Mouse (Mus musculus): ENCODE measurements around the gene Cd248. TPM values are rescaled to one million over a fixed set of nuclear protein-coding genes. Genes with fewer than 3 reads are reported as not detected.

The Cd248 gene
- polyA plus RNA-seq, 1 experiment from 2014 or later = 41.1 TPM

DNA sequence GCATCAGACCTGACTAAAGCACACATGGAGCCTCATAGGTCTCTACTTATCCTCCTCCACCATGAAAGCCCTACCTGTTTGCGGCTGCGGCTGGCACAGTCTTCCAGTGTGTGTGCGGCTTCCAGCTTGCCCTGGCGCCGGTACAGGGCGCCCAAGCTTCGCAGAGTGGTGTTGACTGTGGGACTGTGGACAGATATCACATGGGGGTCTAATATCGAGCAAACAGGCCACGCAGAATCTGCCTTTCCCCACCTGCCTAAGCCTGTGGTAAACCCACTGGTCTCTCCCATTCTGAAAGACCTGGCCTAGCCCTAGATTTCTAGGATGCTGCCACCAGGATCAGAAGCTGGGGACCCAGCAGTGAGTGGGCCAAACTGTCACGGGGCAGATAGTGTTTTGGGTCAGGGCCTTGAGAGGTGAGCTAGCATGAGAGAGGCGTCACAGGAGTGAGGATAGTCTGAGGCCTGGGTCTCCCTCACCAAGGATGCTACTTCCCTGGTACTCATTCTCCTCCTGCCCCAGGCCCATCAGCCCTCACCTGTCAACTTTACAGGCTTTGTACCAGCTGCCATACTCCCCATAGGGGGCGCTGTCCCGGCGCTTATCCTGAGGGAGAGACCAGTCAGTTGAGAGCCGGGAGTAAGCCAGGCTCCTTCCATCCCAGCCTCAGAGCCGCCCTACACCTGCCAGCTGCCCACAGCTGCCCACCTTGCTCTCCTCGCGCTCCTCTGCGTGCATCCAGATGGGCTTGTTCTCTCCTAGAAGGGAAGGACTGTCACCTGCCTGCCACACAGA, 42.0 kb downstream of the Cd248 start:
- no peak overlapping the region for H3K4me2 ChIP-seq (ENCODE audit: low read depth, severe bottlenecking)
- H3K36me3 ChIP-seq (ENCODE audit: control insufficient read depth, insufficient read depth, low read length) = peaks cover 12% of the 10 kb centered on the region; the same call in 1 of the 2 replicates
- DNase-seq (ENCODE audit: low spot score) (no peak), ATAC-seq (ENCODE audit: insufficient number of reproducible peaks, low FRiP score, low TSS enrichment, low read depth) (no peak)
- no peaks in the 10 kb centered on the region for H3K9me3 ChIP-seq (ENCODE audit: control insufficient read depth, low read length)
- no peak overlapping the region for H3K27ac ChIP-seq (replicated peaks; ENCODE audit: low read depth, low read length)
- no peak overlapping the region for H3K9ac ChIP-seq (ENCODE audit: low read length)
- no peak overlapping the region for H3K4me3 ChIP-seq (ENCODE audit: low read depth, low read length)
- no peaks in the 10 kb centered on the region for H3K27me3 ChIP-seq (ENCODE audit: control insufficient read depth, insufficient read depth, low read length)
- 81% methylated on average over 19 of the region's 19 CpGs for WGBS
- peaks cover 6% of the 10 kb centered on the region; the same call in 1 of the 2 replicates for H3K4me1 ChIP-seq (ENCODE audit: control insufficient read depth, insufficient read depth, low read length)

- Histone ChIP-seq H3K9ac (ENCODE audit: low read length) (no peak overlapping the region), H3K4me3 (ENCODE audit: low read depth, low read length) (no peak overlapping the region), H3K27ac (replicated peaks; ENCODE audit: low read depth, low read length) (no peak overlapping the region), H3K4me1 (ENCODE audit: control insufficient read depth, insufficient read depth, low read length) (peaks cover 5% of the 10 kb centered on the region), H3K4me2 (ENCODE audit: low read depth, severe bottlenecking) (no peak overlapping the region), H3K27me3 (ENCODE audit: control insufficient read depth, insufficient read depth, low read length) (no peaks in the 10 kb centered on the region), H3K36me3 (ENCODE audit: control insufficient read depth, insufficient read depth, low read length) (peaks cover 10% of the 10 kb centered on the region; the same call in 1 of the 2 replicates), H3K9me3 (ENCODE audit: control insufficient read depth, low read length) (no peaks in the 10 kb centered on the region)
- 95% methylated on average over 7 of the region's 7 CpGs for WGBS
- ATAC-seq (ENCODE audit: insufficient number of reproducible peaks, low FRiP score, low TSS enrichment, low read depth) (no peak), DNase-seq (ENCODE audit: low spot score) (no peak)
These were observed 45.9 kb downstream of the Cd248 start for GRCm38 (mm10) chr19:5113783-5114182.

GRCm38 (mm10) chr19:5117494-5118383, 49.9 kb downstream of the Cd248 start:
- ATAC-seq (ENCODE audit: insufficient number of reproducible peaks, low FRiP score, low TSS enrichment, low read depth) (peak; percentile 88), DNase-seq (ENCODE audit: low spot score) (peak; percentile 95)
- H3K36me3 ChIP-seq (ENCODE audit: control insufficient read depth, insufficient read depth, low read length) = peaks cover 3% of the 10 kb centered on the region; the same call in 1 of the 2 replicates

DNA sequence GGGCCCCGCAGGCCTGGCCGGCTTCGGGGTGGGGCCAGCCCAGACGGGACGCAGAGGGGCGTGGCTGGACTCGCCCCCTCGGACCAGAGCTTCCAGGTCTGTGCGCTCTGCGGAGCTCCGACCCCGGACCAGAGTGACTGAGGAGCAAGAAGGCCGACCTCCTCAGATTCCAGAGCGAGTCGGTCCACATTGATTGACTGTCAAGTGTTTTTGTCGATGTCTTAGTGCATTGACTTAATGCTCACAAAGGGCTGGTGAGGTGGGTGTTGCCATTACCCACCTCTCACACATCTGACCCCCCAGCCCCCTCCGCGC, 50.5 kb downstream of the Cd248 start, which contains the start of gene Klc2:
TSS of gene Klc2 (minus strand) at position 177 of the 315 bp plus-strand sequence.
- WGBS = under 1% methylated on average over 18 of the region's 18 CpGs
- Histone ChIP-seq H3K4me3 (ENCODE audit: low read depth, low read length) (peak within 1 kb of the TSS; percentile 89), H3K9me3 (ENCODE audit: control insufficient read depth, low read length) (no peaks in the 10 kb centered on the region), H3K9ac (ENCODE audit: low read length) (peak within 1 kb of the TSS; percentile 75), H3K27ac (replicated peaks; ENCODE audit: low read depth, low read length) (peak within 1 kb of the TSS; percentile 72; the same call in 1 of the 2 replicates), H3K36me3 (ENCODE audit: control insufficient read depth, insufficient read depth, low read length) (peaks cover 3% of the 10 kb centered on the region; the same call in 1 of the 2 replicates), H3K27me3 (ENCODE audit: control insufficient read depth, insufficient read depth, low read length) (no peaks in the 10 kb centered on the region), H3K4me2 (ENCODE audit: low read depth, severe bottlenecking) (peak within 1 kb of the TSS; percentile 83), H3K4me1 (ENCODE audit: control insufficient read depth, insufficient read depth, low read length) (peaks cover 5% of the 10 kb centered on the region)
- DNase-seq (ENCODE audit: low spot score) = no peak
- peak; percentile 88 for ATAC-seq (ENCODE audit: insufficient number of reproducible peaks, low FRiP score, low TSS enrichment, low read depth)

More at GRCm38 (mm10) chr19:5117494-5118383, 49.9 kb downstream of the Cd248 start:
- Histone ChIP-seq H3K27ac (replicated peaks; ENCODE audit: low read depth, low read length) (peak overlapping the region; percentile 72; the same call in 1 of the 2 replicates), H3K4me2 (ENCODE audit: low read depth, severe bottlenecking) (peak overlapping the region; percentile 83), H3K4me3 (ENCODE audit: low read depth, low read length) (peak overlapping the region; percentile 89), H3K4me1 (ENCODE audit: control insufficient read depth, insufficient read depth, low read length) (peaks cover 5% of the 10 kb centered on the region), H3K9ac (ENCODE audit: low read length) (peak overlapping the region; percentile 75), H3K9me3 (ENCODE audit: control insufficient read depth, low read length) (no peaks in the 10 kb centered on the region), H3K27me3 (ENCODE audit: control insufficient read depth, insufficient read depth, low read length) (no peaks in the 10 kb centered on the region)
- under 1% methylated on average over 74 of the region's 83 CpGs for WGBS

Other genes starting within 250 kb of the Cd248 start
- 46.8 and 48.0 TPM in 2 replicates for gene Ccs, start 228.7 kb upstream of the Cd248 start, polyA plus RNA-seq (2014; fragmentation: Nextera tagmentation; extraction: Ambion mirVana)
- gene Ccdc87, start 228.7 kb upstream of the Cd248 start, polyA plus RNA-seq (2014; fragmentation: Nextera tagmentation; extraction: Ambion mirVana) = not detected in 2 replicates
- 17.7 and 20.2 TPM in 2 replicates for gene Ctsf, start 212.9 kb upstream of the Cd248 start, polyA plus RNA-seq (2014; fragmentation: Nextera tagmentation; extraction: Ambion mirVana)
- 5.1 and 5.2 TPM in 2 replicates for gene Actn3, start 190.2 kb upstream of the Cd248 start, polyA plus RNA-seq (2014; fragmentation: Nextera tagmentation; extraction: Ambion mirVana)
- gene Zdhhc24, start 189.4 kb upstream of the Cd248 start, polyA plus RNA-seq (2014; fragmentation: Nextera tagmentation; extraction: Ambion mirVana) = 6.4 and 6.5 TPM in 2 replicates
- 4.3 and 4.9 TPM in 2 replicates for gene Bbs1, start 161.4 kb upstream of the Cd248 start, polyA plus RNA-seq (2014; fragmentation: Nextera tagmentation; extraction: Ambion mirVana)
- gene Dpp3, start 139.8 kb upstream of the Cd248 start, polyA plus RNA-seq (2014; fragmentation: Nextera tagmentation; extraction: Ambion mirVana) = 143 and 147 TPM in 2 replicates
- 1.6 and 1.9 TPM in 2 replicates for gene Peli3, start 125.0 kb upstream of the Cd248 start, polyA plus RNA-seq (2014; fragmentation: Nextera tagmentation; extraction: Ambion mirVana)
- gene Mrpl11, start 105.9 kb upstream of the Cd248 start, polyA plus RNA-seq (2014; fragmentation: Nextera tagmentation; extraction: Ambion mirVana) = 170 and 182 TPM in 2 replicates
- gene Npas4, start 77.8 kb upstream of the Cd248 start, polyA plus RNA-seq (2014; fragmentation: Nextera tagmentation; extraction: Ambion mirVana) = not detected in 2 replicates
- gene Slc29a2, start 44.2 kb upstream of the Cd248 start, polyA plus RNA-seq (2014; fragmentation: Nextera tagmentation; extraction: Ambion mirVana) = 5.0 and 6.0 TPM in 2 replicates
- 36.6 and 37.8 TPM in 2 replicates for gene B4gat1, start 29.3 kb upstream of the Cd248 start, polyA plus RNA-seq (2014; fragmentation: Nextera tagmentation; extraction: Ambion mirVana)
- 1.7 and 2.0 TPM in 2 replicates for gene AC124502.3, start 29.2 kb upstream of the Cd248 start, polyA plus RNA-seq (2014; fragmentation: Nextera tagmentation; extraction: Ambion mirVana)
- 52.6 and 61.2 TPM in 2 replicates for gene Brms1, start 26.7 kb upstream of the Cd248 start, polyA plus RNA-seq (2014; fragmentation: Nextera tagmentation; extraction: Ambion mirVana)
- 1.3 and 1.6 TPM in 2 replicates for gene Rin1, start 17.6 kb upstream of the Cd248 start, polyA plus RNA-seq (2014; fragmentation: Nextera tagmentation; extraction: Ambion mirVana)
- 1.1 and 2.2 TPM in 2 replicates for gene Tmem151a, start 17.5 kb downstream of the Cd248 start, polyA plus RNA-seq (2014; fragmentation: Nextera tagmentation; extraction: Ambion mirVana)
- 68.5 and 71.2 TPM in 2 replicates for gene Yif1a, start 20.5 kb downstream of the Cd248 start, polyA plus RNA-seq (2014; fragmentation: Nextera tagmentation; extraction: Ambion mirVana)
- gene Cnih2, start 30.4 kb downstream of the Cd248 start, polyA plus RNA-seq (2014; fragmentation: Nextera tagmentation; extraction: Ambion mirVana) = 33.8 and 36.3 TPM in 2 replicates
- 242 and 244 TPM in 2 replicates for gene Rab1b, start 39.0 kb downstream of the Cd248 start, polyA plus RNA-seq (2014; fragmentation: Nextera tagmentation; extraction: Ambion mirVana)
- 21.2 and 23.8 TPM in 2 replicates for gene Klc2, start 50.5 kb downstream of the Cd248 start, polyA plus RNA-seq (2014; fragmentation: Nextera tagmentation; extraction: Ambion mirVana)
- 29.3 and 34.2 TPM in 2 replicates for gene Pacs1, start 205.0 kb downstream of the Cd248 start, polyA plus RNA-seq (2014; fragmentation: Nextera tagmentation; extraction: Ambion mirVana)
- 405 and 414 TPM in 2 replicates for gene Sf3b2, start 227.4 kb downstream of the Cd248 start, polyA plus RNA-seq (2014; fragmentation: Nextera tagmentation; extraction: Ambion mirVana)
- 8.6 and 8.8 TPM in 2 replicates for gene Gal3st3, start 230.3 kb downstream of the Cd248 start, polyA plus RNA-seq (2014; fragmentation: Nextera tagmentation; extraction: Ambion mirVana)